Comparison of ENCODE assay signal across 30 mouse cellular contexts in the genomic region with DNA sequence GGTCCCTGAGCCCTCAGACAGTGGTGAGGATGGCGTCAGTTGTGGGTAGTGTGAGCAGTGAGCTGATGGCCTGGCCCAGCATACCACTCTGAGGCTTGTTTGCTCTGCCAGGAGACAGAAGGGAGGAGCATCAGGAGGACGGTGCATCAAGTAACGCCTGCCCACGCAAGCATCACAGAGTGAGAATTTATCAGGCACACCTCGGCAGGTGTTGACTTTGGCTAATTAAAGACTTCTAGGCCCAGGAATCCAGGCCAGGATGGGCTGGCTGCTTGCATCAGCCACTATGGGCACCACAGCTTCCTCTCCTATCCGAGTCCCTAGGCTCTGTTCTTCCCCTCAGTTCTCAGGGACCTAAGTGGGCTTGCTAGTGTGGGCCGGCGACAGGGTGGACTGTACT. TPM values are rescaled to one million over a fixed set of nuclear protein-coding genes. Genes with fewer than 3 reads are reported as not detected.
A peak's percentile ranks its signal among the peaks of the same experiment; 100 is the strongest.
DNase-seq lines count a peak whose midpoint lies in the region; ATAC-seq and TF ChIP-seq lines count a peak whose summit lies in the region.
"Had no signal": no experiment of that assay in that cellular context is flagged by ENCODE, and none has a peak within 500 bp of the region (broad histone marks: within the 10 kb centered on the region; RNA-seq: fewer than 3 reads in every experiment).

No protein-coding gene starts in this region.

- ATAC-seq in heart, embryonic 12.5 days (ENCODE audit: insufficient number of reproducible peaks, low FRiP score): no peak
- no peak for ATAC-seq in liver, embryonic 11.5 days (replicated peaks; ENCODE audit: low FRiP score)
- ATAC-seq: CD4-positive, CD25-positive, alpha-beta regulatory T cell, adult 4 months; forebrain, embryonic 13.5 days; forebrain, embryonic 16.5 days had no signal

- no peaks in the 10 kb centered on the region for H3K36me3 ChIP-seq in heart, embryonic 12.5 days
- peaks cover 24% of the 10 kb centered on the region; the same call in 1 of the 2 replicates for H3K36me3 ChIP-seq in liver, adult 2 months (ENCODE audit: control insufficient read depth, insufficient read depth, low read length)
- H3K36me3 ChIP-seq in liver, embryonic 11.5 days (ENCODE audit: control insufficient read depth, insufficient read depth, low read length): no peaks in the 10 kb centered on the region
- H3K36me3 ChIP-seq: embryonic facial prominence, embryonic 10.5 days; embryonic facial prominence, embryonic 13.5 days; heart, embryonic 15.5 days; hindbrain, embryonic 12.5 days; hindbrain, embryonic 15.5 days had no signal

- peaks cover 47% of the 10 kb centered on the region for H3K27me3 ChIP-seq in heart, embryonic 12.5 days (replicated peaks)
- H3K27me3 ChIP-seq in liver, adult 2 months (ENCODE audit: control insufficient read depth, insufficient read depth, low read length): no peaks in the 10 kb centered on the region
- H3K27me3 ChIP-seq in liver, embryonic 11.5 days (replicated peaks; ENCODE audit: control insufficient read depth, insufficient read depth, low read length): peaks cover 33% of the 10 kb centered on the region

- WGBS in heart, embryonic 12.5 days: 69% methylated on average over 8 of the region's 8 CpGs
- WGBS in liver, adult 2 months: 35% methylated on average over 8 of the region's 8 CpGs
- WGBS in liver, embryonic 11.5 days: 74% methylated on average over 8 of the region's 8 CpGs

- H3K9me3 ChIP-seq in heart, embryonic 12.5 days (replicated peaks): no peaks in the 10 kb centered on the region
- H3K9me3 ChIP-seq in liver, embryonic 11.5 days (ENCODE audit: control insufficient read depth, low read length): no peaks in the 10 kb centered on the region
- H3K9me3 ChIP-seq: embryonic facial prominence, embryonic 10.5 days; embryonic facial prominence, embryonic 13.5 days; forebrain, embryonic 13.5 days; heart, embryonic 15.5 days; hindbrain, embryonic 12.5 days; hindbrain, embryonic 15.5 days had no signal

- peaks cover 35% of the 10 kb centered on the region for H3K79me2 ChIP-seq in liver, adult 2 months (ENCODE audit: control insufficient read depth, insufficient read depth, low read length)

- H3K4me1 ChIP-seq in heart, embryonic 12.5 days (replicated peaks): peaks cover 17% of the 10 kb centered on the region
- peaks cover 42% of the 10 kb centered on the region for H3K4me1 ChIP-seq in liver, adult 2 months (ENCODE audit: control insufficient read depth, insufficient read depth, low read length)
- peaks cover 7% of the 10 kb centered on the region; the same call in 1 of the 2 replicates for H3K4me1 ChIP-seq in liver, embryonic 11.5 days (replicated peaks; ENCODE audit: control insufficient read depth, insufficient read depth, low read length)

- DNase-seq in heart, adult 11 months: peak; percentile 87
- DNase-seq in liver, adult 2 months (ENCODE audit: extremely low read depth, low read depth, low spot score): peak; percentile 75
- DNase-seq in liver, embryonic 11.5 days (ENCODE audit: low spot score): no peak
- peak; percentile 28 for DNase-seq in brain, adult 2 months (ENCODE audit: low read depth, low spot score)
- no peak for DNase-seq in kidney, adult 18-20 months
- DNase-seq: adrenal gland, adult 2 months; adrenal gland, postnatal 14 days; cerebellum, adult 11-12 months; cerebellum, adult 8-10 months; cerebellum, postnatal 10 days; cerebellum, postnatal 36 days; embryo, embryonic 11 days; gastrocnemius, postnatal 10 days; gastrocnemius, postnatal 36 days; heart, postnatal 10 days; heart, postnatal 36 days had no signal

- H3K9ac ChIP-seq in heart, embryonic 12.5 days: no peak overlapping the region
- peak overlapping the region; percentile 56 for H3K9ac ChIP-seq in liver, adult 2 months (ENCODE audit: low read depth, low read length)
- no peak overlapping the region for H3K9ac ChIP-seq in liver, embryonic 11.5 days (ENCODE audit: low read depth, low read length)
- H3K9ac ChIP-seq: embryonic facial prominence, embryonic 13.5 days; forebrain, embryonic 13.5 days; heart, embryonic 15.5 days; hindbrain, embryonic 12.5 days; hindbrain, embryonic 15.5 days had no signal

- TF ChIP-seq POLR2A in liver, adult 2 months (IDR thresholded peaks at IDR 0.05; ENCODE audit: extremely low read depth, insufficient read depth, low read length): no peak

- H3K27ac ChIP-seq in heart, embryonic 12.5 days (ENCODE audit: poor library complexity, severe bottlenecking): no peak overlapping the region
- H3K27ac ChIP-seq in liver, adult 2 months (replicated peaks; ENCODE audit: insufficient read depth, low read depth, low read length): peak overlapping the region; percentile 51
- no peak overlapping the region for H3K27ac ChIP-seq in liver, embryonic 11.5 days (ENCODE audit: low read depth, low read length)
- H3K27ac ChIP-seq: embryonic facial prominence, embryonic 10.5 days; embryonic facial prominence, embryonic 13.5 days; forebrain, embryonic 13.5 days; heart, embryonic 15.5 days; hindbrain, embryonic 12.5 days had no signal

- no peak for TF ChIP-seq CTCF in liver, adult 2 months (IDR thresholded peaks at IDR 0.05; ENCODE audit: low read depth, low read length)

- no peak overlapping the region for H3K4me2 ChIP-seq in heart, embryonic 12.5 days
- H3K4me2 ChIP-seq in liver, embryonic 11.5 days: no peak overlapping the region
- H3K4me2 ChIP-seq: embryonic facial prominence, embryonic 13.5 days; forebrain, embryonic 13.5 days; heart, embryonic 11.5 days; heart, embryonic 15.5 days; hindbrain, embryonic 12.5 days; hindbrain, embryonic 15.5 days had no signal

- no peak overlapping the region for H3K4me3 ChIP-seq in heart, embryonic 12.5 days
- H3K4me3 ChIP-seq in liver, adult 2 months (ENCODE audit: insufficient read depth, low read depth, low read length): no peak overlapping the region
- H3K4me3 ChIP-seq in liver, embryonic 11.5 days (ENCODE audit: low read depth, low read length): no peak overlapping the region
- H3K4me3 ChIP-seq: embryonic facial prominence, embryonic 10.5 days; embryonic facial prominence, embryonic 13.5 days; erythroblast, embryonic 14.5 days; forebrain, embryonic 13.5 days; heart, embryonic 15.5 days; hindbrain, embryonic 12.5 days; hindbrain, embryonic 15.5 days had no signal

RNA-seq across cellular contexts. Expression of a gene that starts 7.0 kb away (rescaled TPM):
- 2.9 and 3.2 TPM in 2 replicates for polyA plus RNA-seq in heart, embryonic 12.5 days (2016; fragmentation: Nextera tagmentation; extraction: Ambion mirVana)
- total RNA-seq in liver, adult 2 months (2014; rRNA removed): 982 and 1,378 TPM in 2 replicates
- 3,567 and 4,585 TPM in 2 replicates for polyA plus RNA-seq in liver, adult 2 months (2012; rRNA removed)
- polyA plus RNA-seq in liver, embryonic 11.5 days (2014; fragmentation: Nextera tagmentation; extraction: Ambion mirVana): 3.9 and 4.0 TPM in 2 replicates
- total RNA-seq: granulocyte monocyte progenitor cell, adult 5-6 weeks; MEL had no signal
- polyA plus RNA-seq: CD4-positive, CD25-positive, alpha-beta regulatory T cell, adult 4 months had no signal

RNA-seq across cellular contexts. Expression of a gene that starts 17.2 kb away (rescaled TPM):
- polyA plus RNA-seq in heart, embryonic 12.5 days (2016; fragmentation: Nextera tagmentation; extraction: Ambion mirVana): 0.97 and 1.2 TPM in 2 replicates
- 3.2 and 6.3 TPM in 2 replicates for total RNA-seq in liver, adult 2 months (2014; rRNA removed)
- polyA plus RNA-seq in liver, adult 2 months (2012; rRNA removed): 5.5 and 7.1 TPM in 2 replicates
- polyA plus RNA-seq in liver, embryonic 11.5 days (2014; fragmentation: Nextera tagmentation; extraction: Ambion mirVana): 4.7 and 5.0 TPM in 2 replicates
- total RNA-seq: gastrocnemius, postnatal 10 days; gastrocnemius, postnatal 36 days; granulocyte monocyte progenitor cell, adult 5-6 weeks; heart, adult 8-10 months; heart, postnatal 10 days; heart, postnatal 36 days had no signal
- polyA plus RNA-seq: erythroblast, embryonic 14.5 days had no signal

RNA-seq across cellular contexts. Expression of a gene that starts 27.2 kb away (rescaled TPM):
- 404 and 442 TPM in 2 replicates for polyA plus RNA-seq in heart, embryonic 12.5 days (2016; fragmentation: Nextera tagmentation; extraction: Ambion mirVana)
- total RNA-seq in liver, adult 2 months (2014; rRNA removed): 31.6 and 44.8 TPM in 2 replicates
- 117 and 122 TPM in 2 replicates for polyA plus RNA-seq in liver, adult 2 months (2012; rRNA removed)
- 217 and 233 TPM in 2 replicates for polyA plus RNA-seq in liver, embryonic 11.5 days (2014; fragmentation: Nextera tagmentation; extraction: Ambion mirVana)

RNA-seq across cellular contexts. Expression of a gene that starts 47.9 kb away (rescaled TPM):
- polyA plus RNA-seq in heart, embryonic 12.5 days (2016; fragmentation: Nextera tagmentation; extraction: Ambion mirVana): 8.1 and 8.4 TPM in 2 replicates
- total RNA-seq in liver, adult 2 months (2014; rRNA removed): 3.5 and 4.6 TPM in 2 replicates
- 6.7 and 8.9 TPM in 2 replicates for polyA plus RNA-seq in liver, adult 2 months (2012; rRNA removed)
- 5.9 and 6.2 TPM in 2 replicates for polyA plus RNA-seq in liver, embryonic 11.5 days (2014; fragmentation: Nextera tagmentation; extraction: Ambion mirVana)
- total RNA-seq: granulocyte monocyte progenitor cell, adult 5-6 weeks; MEL had no signal
- polyA plus RNA-seq: CD4-positive, CD25-positive, alpha-beta regulatory T cell, adult 4 months; erythroblast, embryonic 14.5 days had no signal

RNA-seq across cellular contexts. Expression of a gene that starts 53.3 kb away (rescaled TPM):
- polyA plus RNA-seq in heart, embryonic 12.5 days (2016; fragmentation: Nextera tagmentation; extraction: Ambion mirVana): 10.7 and 11.2 TPM in 2 replicates
- total RNA-seq in liver, adult 2 months (2014; rRNA removed): 0.13 and 0.37 TPM in 2 replicates
- polyA plus RNA-seq in liver, adult 2 months (2012; rRNA removed): 0.68 and 0.83 TPM in 2 replicates
- 0.63 and 0.79 TPM in 2 replicates for polyA plus RNA-seq in liver, embryonic 11.5 days (2014; fragmentation: Nextera tagmentation; extraction: Ambion mirVana)
- total RNA-seq: granulocyte monocyte progenitor cell, adult 5-6 weeks had no signal
- polyA plus RNA-seq: CD4-positive, CD25-positive, alpha-beta regulatory T cell, adult 4 months; erythroblast, embryonic 14.5 days had no signal

Comparison
In these comparisons a context has a peak if more than half of its experiments do, and no peak if none do; other contexts are left out.
1. DNase-seq: peak in heart, adult 11 months (single experiment), liver, adult 2 months (single experiment) and brain, adult 2 months (single experiment); none in liver, embryonic 11.5 days (single experiment) and kidney, adult 18-20 months (single experiment).
2. RNA of a gene that starts 7.0 kb away (polyA plus RNA-seq): 3,567 to 4,585 TPM in liver, adult 2 months; 3.9 to 4.0 TPM in liver, embryonic 11.5 days and 2.9 to 3.2 TPM in heart, embryonic 12.5 days; every median in the first group is over 100 times any median in the second.